Mouse (Mus musculus): ENCODE data around the gene Lalba.

DNA sequence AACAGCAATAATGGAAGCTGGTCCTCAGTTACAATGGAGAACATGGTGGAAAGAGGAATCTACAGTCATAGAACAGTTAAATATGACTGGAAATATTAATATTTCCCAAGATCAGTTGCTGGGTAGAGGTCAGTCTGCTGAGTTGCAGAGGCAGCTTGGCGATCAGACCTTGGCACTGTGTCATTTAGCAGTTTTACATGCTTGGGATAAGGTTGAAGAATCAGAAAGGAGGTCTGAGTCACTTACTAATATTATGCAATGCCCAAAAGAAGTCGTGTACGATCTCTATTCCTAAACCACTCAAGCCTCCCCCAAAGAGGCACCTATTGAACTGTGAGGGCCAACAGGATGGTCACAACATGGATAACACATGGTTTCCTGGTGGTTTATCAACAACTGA is 38.0 kb downstream of the Lalba start:
- TF ChIP-seq EP300 (IDR thresholded peaks at IDR 0.05; ENCODE audit: low read length) (no peak), CHD1 (IDR thresholded peaks at IDR 0.05; ENCODE audit: low read depth, low read length) (no peak)

Measured in CH12.LX (cell line).